Mouse (Mus musculus) stomach, postnatal 0 days (tissue): ENCODE measurements around the gene Ccdc63. TPM values are rescaled to one million over a fixed set of nuclear protein-coding genes. Genes with fewer than 3 reads are reported as not detected.
"Not testable (repeated sequence)": the region's sequence is repeated elsewhere in the genome, so short reads cannot be mapped to it uniquely, and the experiment has no call there.

ENCODE experiments used
- ATAC-seq: fragments of 200-750 bp; cut with Nextera tagmentation; 2 replicates; pipeline ENCODE4 v1.8.0; 2017; ENCODE audit not compliant: low FRiP score, low TSS enrichment
- DNase-seq: peaks from one replicate; pipeline ENCODE4 v3.0.0-alpha.2; 2016; ENCODE audit warnings: low spot score
- H3K27ac ChIP-seq: fragments of 300-500 bp; sonication (generic); replicated peaks from 2 replicates; pipeline ENCODE4 v1.5.1; 2014; ENCODE audit warnings: mild to moderate bottlenecking, control low read depth
- H3K27me3 ChIP-seq: fragments of 300-500 bp; sonication (generic); 2 replicates; pipeline ENCODE4 v1.6.1; 2014; ENCODE audit warnings: low read length; ENCODE audit not compliant: control insufficient read depth, insufficient read depth
- H3K36me3 ChIP-seq: fragments of 300-500 bp; sonication (generic); 2 replicates; pipeline ENCODE4 v1.6.1; 2014; ENCODE audit warnings: low read length, mixed read lengths; ENCODE audit not compliant: control insufficient read depth, insufficient read depth
- H3K4me1 ChIP-seq: fragments of 300-500 bp; sonication (generic); replicated peaks from 2 replicates; pipeline ENCODE4 v1.6.1; 2014; ENCODE audit warnings: antibody characterized with exemption; ENCODE audit not compliant: control insufficient read depth, insufficient read depth
- H3K4me2 ChIP-seq: fragments of 300-500 bp; sonication (generic); replicated peaks from 2 replicates; pipeline ENCODE4 v1.6.1; 2014; ENCODE audit warnings: low read depth, mild to moderate bottlenecking, control low read depth, moderate library complexity
- H3K4me3 ChIP-seq: fragments of 300-500 bp; sonication (generic); 2 replicates; pipeline ENCODE4 v1.5.1; 2014; ENCODE audit warnings: low read depth, low read length, control low read depth
- H3K9ac ChIP-seq: fragments of 300-500 bp; sonication (generic); 2 replicates; pipeline ENCODE4 v1.6.1; 2014; ENCODE audit warnings: mild to moderate bottlenecking, low read length, control low read depth, mixed read lengths
- H3K9me3 ChIP-seq: fragments of 300-500 bp; sonication (generic); 2 replicates; pipeline ENCODE4 v1.6.1; 2016; ENCODE audit warnings: low read length; ENCODE audit not compliant: control insufficient read depth
- CTCF ChIP-seq: IDR thresholded peaks from 2 replicates; pipeline ENCODE4 v1.5.1; 2016; ENCODE audit warnings: antibody characterized with exemption, low read depth, mild to moderate bottlenecking, moderate library complexity
- EP300 ChIP-seq: optimal IDR thresholded peaks from 2 replicates; pipeline ENCODE3; 2016; ENCODE audit warnings: antibody characterized with exemption
- WGBS: fragments of 180-500 bp; shearing (Covaris S2); extraction: QIAGEN DNeasy Blood & Tissue Kit; methylation state at CpG from one replicate; pipeline ENCODE4 v1.1.7; 2014; 5-methylcytosine and 5-hydroxymethylcytosine counted together
- polyA plus RNA-seq: library from polyadenylated mRNA; unstranded; fragments of >200 nt; fragmentation: Nextera tagmentation; extraction: Ambion mirVana; gene quantifications from 2 replicates; pipeline ENCODE4 v1.2.1, GENCODE M21; 2015

Gene Ccdc63
- polyA plus RNA-seq, 1 experiment from 2014 or later, result 0.07 TPM

DNA sequence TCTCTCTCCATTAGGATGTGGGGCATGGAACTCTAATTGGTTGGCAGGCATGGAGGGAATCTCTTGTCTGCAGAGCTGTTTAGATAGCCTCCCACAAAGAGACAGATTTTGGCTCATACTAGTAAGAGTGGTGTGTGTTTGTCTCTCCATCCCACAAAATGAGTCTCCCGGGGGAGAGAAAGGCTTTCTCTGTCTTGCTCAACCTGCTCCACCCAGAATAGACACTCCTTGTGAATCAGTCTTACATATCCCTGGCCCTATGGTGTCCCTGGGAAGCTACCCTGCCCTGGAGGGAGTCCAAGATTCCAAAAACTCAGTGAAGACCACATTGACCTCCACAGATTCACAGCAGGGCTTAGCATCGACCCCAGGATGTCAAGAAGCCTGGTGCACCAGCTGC is 15.9 kb upstream of the Ccdc63 start:
- Histone ChIP-seq H3K9ac (no peak overlapping the region), H3K4me1 (peaks cover 8% of the 10 kb centered on the region; the same call in 1 of the 2 replicates), H3K27ac (no peak overlapping the region), H3K9me3 (no peaks in the 10 kb centered on the region), H3K4me2 (no peak overlapping the region), H3K4me3 (no peak overlapping the region), H3K27me3 (no peaks in the 10 kb centered on the region), H3K36me3 (no peaks in the 10 kb centered on the region)
- 39% methylated on average over 2 of the region's 2 CpGs for WGBS
- DNase-seq (no peak), ATAC-seq (no peak)
- TF ChIP-seq CTCF (no peak), EP300 (no peak)

GRCm38 (mm10) chr5:122155613-122156012 is 15.0 kb upstream of the Ccdc63 start:
- Histone ChIP-seq H3K36me3 (no peaks in the 10 kb centered on the region), H3K27me3 (no peaks in the 10 kb centered on the region), H3K4me1 (peaks cover 8% of the 10 kb centered on the region; the same call in 1 of the 2 replicates), H3K27ac (0 out of 2 replicates have a peak overlapping the region, but pooled peaks have one; percentile 8), H3K9ac (no peak overlapping the region), H3K9me3 (no peaks in the 10 kb centered on the region), H3K4me3 (no peak overlapping the region), H3K4me2 (no peak overlapping the region)
- ATAC-seq (no peak), DNase-seq (no peak)
- TF ChIP-seq CTCF, result no peak
- no peak for TF ChIP-seq EP300

- no peaks in the 10 kb centered on the region for H3K9me3 ChIP-seq
- H3K27me3 ChIP-seq, result no peaks in the 10 kb centered on the region
- 51% methylated on average over 3 of the region's 3 CpGs for WGBS
- H3K9ac ChIP-seq, result no peak overlapping the region
- ATAC-seq (no peak), DNase-seq (no peak)
- peaks cover 5% of the 10 kb centered on the region; the same call in 1 of the 2 replicates for H3K4me1 ChIP-seq
- H3K4me2 ChIP-seq, result no peak overlapping the region
- H3K36me3 ChIP-seq, result no peaks in the 10 kb centered on the region
- no peak overlapping the region for H3K27ac ChIP-seq
- TF ChIP-seq CTCF, result no peak
- TF ChIP-seq EP300, result no peak
- no peak overlapping the region for H3K4me3 ChIP-seq
These were observed 14.2 kb upstream of the Ccdc63 start for GRCm38 (mm10) chr5:122154782-122155181.

DNA sequence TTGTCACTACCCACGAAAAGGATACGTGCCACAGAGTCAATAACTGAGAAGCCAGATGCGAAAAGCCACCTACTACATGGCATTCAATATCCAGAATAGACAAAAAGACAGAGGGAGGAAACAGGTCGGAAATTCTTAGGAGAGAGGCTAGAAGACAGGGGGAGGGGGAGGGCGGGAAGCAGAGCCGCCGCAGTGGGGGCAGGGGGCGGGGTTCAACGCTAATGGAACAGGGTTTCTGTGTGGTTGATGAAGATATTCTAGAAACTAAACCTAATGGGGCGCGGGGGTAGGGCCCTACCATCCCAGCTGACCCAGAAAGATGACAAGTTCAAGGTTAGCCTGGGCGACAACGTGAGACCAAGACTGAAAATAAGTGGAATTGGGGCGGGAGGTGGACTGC is 13.4 kb upstream of the Ccdc63 start:
- no peak for ATAC-seq
- DNase-seq, result no peak
- 38% methylated on average over 11 of the region's 14 CpGs for WGBS

GRCm38 (mm10) chr5:122152508-122152907 is 11.9 kb upstream of the Ccdc63 start:
- not testable (repeated sequence) for H3K4me1 ChIP-seq, H3K27ac ChIP-seq, H3K4me3 ChIP-seq, H3K27me3 ChIP-seq, H3K9ac ChIP-seq, H3K36me3 ChIP-seq, ATAC-seq, H3K9me3 ChIP-seq, DNase-seq, H3K4me2 ChIP-seq
- 81% methylated on average over 5 of the region's 5 CpGs for WGBS

More for the DNA sequence above, 13.4 kb upstream of the Ccdc63 start:
- Histone ChIP-seq H3K4me1 (peaks cover 3% of the 10 kb centered on the region; the same call in 1 of the 2 replicates), H3K4me3 (no peak overlapping the region), H3K9me3 (no peaks in the 10 kb centered on the region), H3K27ac (no peak overlapping the region), H3K27me3 (no peaks in the 10 kb centered on the region), H3K36me3 (no peaks in the 10 kb centered on the region), H3K4me2 (no peak overlapping the region), H3K9ac (no peak overlapping the region)
- TF ChIP-seq EP300 (no peak), CTCF (no peak)

GRCm38 (mm10) chr5:122149259-122149658 is 8.6 kb upstream of the Ccdc63 start:
- Histone ChIP-seq H3K9ac (no peak overlapping the region), H3K27ac (no peak overlapping the region), H3K36me3 (no peaks in the 10 kb centered on the region), H3K27me3 (no peaks in the 10 kb centered on the region), H3K4me2 (no peak overlapping the region), H3K9me3 (no peaks in the 10 kb centered on the region), H3K4me1 (no peaks in the 10 kb centered on the region), H3K4me3 (no peak overlapping the region)
- ATAC-seq (no peak), DNase-seq (no peak)
- no peak for TF ChIP-seq EP300
- TF ChIP-seq CTCF, result no peak
- 62% methylated on average over 4 of the region's 4 CpGs for WGBS
